Mouse (Mus musculus): ENCODE data around the gene Dnmbp.

- no peak for TF ChIP-seq GATA1 (IDR thresholded peaks at IDR 0.05; ENCODE audit: borderline replicate concordance, low read length)
- no peak for TF ChIP-seq FLI1 (IDR thresholded peaks at IDR 0.05; ENCODE audit: low read length)
Observed at GRCm38 (mm10) chr19:43920453-43921300, 19.3 kb downstream of the Dnmbp start.

All from megakaryocyte, embryonic 14.5 days (primary cell).